In genomic region chr11:45752237-45752636, GRCm38 (mm10) we compare ENCODE assay signal across 8 mouse cellular contexts.
DNase-seq lines count a peak whose midpoint lies in the region; ATAC-seq and TF ChIP-seq lines count a peak whose summit lies in the region.

No protein-coding gene starts in this region.

- no peak overlapping the region for H3K4me3 ChIP-seq in heart, adult 2 months
- H3K4me3 ChIP-seq in hindbrain, postnatal 0 days (ENCODE audit: low read length), result no peak overlapping the region
- no peak overlapping the region for H3K4me3 ChIP-seq in left cerebral cortex, adult 2 months
- H3K4me3 ChIP-seq in thymus, adult 2 months (ENCODE audit: control insufficient read depth, insufficient read depth, low read length), result no peak overlapping the region

- no peak for TF ChIP-seq POLR2A in heart, adult 2 months (IDR thresholded peaks at IDR 0.05; ENCODE audit: insufficient read depth, low read depth, low read length)
- no peak for TF ChIP-seq POLR2A in thymus, adult 2 months (IDR thresholded peaks at IDR 0.05; ENCODE audit: control insufficient read depth, extremely low read depth, insufficient read depth, low read length, poor library complexity)

- H3K27me3 ChIP-seq in heart, adult 2 months (ENCODE audit: control insufficient read depth, insufficient read depth, low read length), result no peaks in the 10 kb centered on the region
- H3K27me3 ChIP-seq in hindbrain, postnatal 0 days (ENCODE audit: insufficient read depth, low read length), result no peaks in the 10 kb centered on the region
- H3K27me3 ChIP-seq in thymus, adult 2 months (ENCODE audit: control insufficient read depth, insufficient read depth, low read length), result no peaks in the 10 kb centered on the region

- TF ChIP-seq CTCF in heart, adult 2 months (IDR thresholded peaks at IDR 0.05), result peak; percentile 78
- TF ChIP-seq CTCF in hindbrain, postnatal 0 days (IDR thresholded peaks at IDR 0.05; ENCODE audit: low read depth), result peak; percentile 84
- peak; percentile 63 for TF ChIP-seq CTCF in left cerebral cortex, adult 2 months (IDR thresholded peaks at IDR 0.05)
- TF ChIP-seq CTCF in thymus, adult 2 months (IDR thresholded peaks at IDR 0.05; ENCODE audit: borderline replicate concordance, control insufficient read depth, extremely low read depth, insufficient read depth, low read length, poor library complexity), result no peak

- WGBS in heart, adult 2 months, result 58% methylated on average over 1 of the region's 1 CpGs
- 69% methylated on average over 1 of the region's 1 CpGs for WGBS in hindbrain, postnatal 0 days
- 53% methylated on average over 1 of the region's 1 CpGs for WGBS in thymus, adult 2 months

- ATAC-seq in hindbrain, postnatal 0 days, result peak; percentile 79; the same call in 1 of the 2 replicates

- H3K79me2 ChIP-seq in heart, adult 2 months (replicated peaks; ENCODE audit: control insufficient read depth, insufficient read depth, low read length), result no peaks in the 10 kb centered on the region

- peak; percentile 25 to 26 for DNase-seq in heart, adult 2 months
- no peak for DNase-seq in heart, postnatal 25 days (ENCODE audit: low spot score)
- DNase-seq in MEL-GATA-1-ER (ENCODE audit: extremely low read depth, low read depth), result peak; percentile 19
- peak; percentile 69 for DNase-seq in embryo, embryonic 10.5 days (ENCODE audit: low spot score)
- peak; percentile 75 for DNase-seq in hindbrain, postnatal 0 days (ENCODE audit: low spot score)
- DNase-seq in left cerebral cortex, adult 2 months (ENCODE audit: extremely low spot score in 1 of 2, low spot score in 2 of 2), result no peak
- peak; percentile 56 for DNase-seq in mesoderm, embryonic 11.5 days (ENCODE audit: low read depth, low spot score)
- peak; percentile 47 for DNase-seq in thymus, adult 2 months

- intact Hi-C loops in heart, adult 2 months (cut with DNase I), result loop anchor here (10.0 kb wide), 1 partner anchor 133 kb away; no protein-coding TSS in a partner anchor
- intact Hi-C loops in heart, postnatal 25 days (cut with DNase I), result loop anchor here (10.0 kb wide), 1 partner anchor 133 kb away; no protein-coding TSS in a partner anchor
- intact Hi-C loops in left cerebral cortex, adult 2 months (cut with DNase I), result loop anchor here (10.0 kb wide), 1 partner anchor 133 kb away; no protein-coding TSS in a partner anchor

- H3K27ac ChIP-seq in heart, adult 2 months, result no peak overlapping the region
- no peak overlapping the region for H3K27ac ChIP-seq in hindbrain, postnatal 0 days
- no peak overlapping the region for H3K27ac ChIP-seq in left cerebral cortex, adult 2 months
- H3K27ac ChIP-seq in thymus, adult 2 months (ENCODE audit: control insufficient read depth, insufficient read depth, low read length), result no peak overlapping the region

- H3K9me3 ChIP-seq in hindbrain, postnatal 0 days (ENCODE audit: low read length), result no peaks in the 10 kb centered on the region

- no peak overlapping the region for H3K4me2 ChIP-seq in hindbrain, postnatal 0 days (ENCODE audit: low read depth, low read length)

- no peaks in the 10 kb centered on the region for H3K36me3 ChIP-seq in heart, adult 2 months (ENCODE audit: control insufficient read depth, insufficient read depth, low read length)
- no peaks in the 10 kb centered on the region for H3K36me3 ChIP-seq in hindbrain, postnatal 0 days (ENCODE audit: insufficient read depth, low read length)
- H3K36me3 ChIP-seq in thymus, adult 2 months (ENCODE audit: control insufficient read depth, insufficient read depth, low read length), result no peaks in the 10 kb centered on the region

- H3K9ac ChIP-seq in heart, adult 2 months (ENCODE audit: low read depth, low read length), result no peak overlapping the region
- H3K9ac ChIP-seq in hindbrain, postnatal 0 days (replicated peaks; ENCODE audit: low read length), result no peak overlapping the region

- TF ChIP-seq EP300 in heart, adult 2 months (IDR thresholded peaks at IDR 0.05; ENCODE audit: insufficient read depth, low read depth, low read length), result no peak

- H3K4me1 ChIP-seq in heart, adult 2 months (ENCODE audit: control insufficient read depth, insufficient read depth, low read length), result no peaks in the 10 kb centered on the region; the same call in 1 of the 2 replicates
- no peaks in the 10 kb centered on the region for H3K4me1 ChIP-seq in hindbrain, postnatal 0 days (ENCODE audit: insufficient read depth, low read length)
- H3K4me1 ChIP-seq in thymus, adult 2 months (replicated peaks; ENCODE audit: control insufficient read depth, insufficient read depth, low read length), result no peaks in the 10 kb centered on the region

Comparison
In these comparisons a context has a peak if more than half of its experiments do, and no peak if none do; other contexts are left out.
1. DNase-seq: peak in heart, adult 2 months (2 of 2), MEL-GATA-1-ER (single experiment), embryo, embryonic 10.5 days (single experiment), hindbrain, postnatal 0 days (single experiment), mesoderm, embryonic 11.5 days (single experiment) and thymus, adult 2 months (single experiment); none in heart, postnatal 25 days (single experiment) and left cerebral cortex, adult 2 months (0 of 2).